In the genomic region with DNA sequence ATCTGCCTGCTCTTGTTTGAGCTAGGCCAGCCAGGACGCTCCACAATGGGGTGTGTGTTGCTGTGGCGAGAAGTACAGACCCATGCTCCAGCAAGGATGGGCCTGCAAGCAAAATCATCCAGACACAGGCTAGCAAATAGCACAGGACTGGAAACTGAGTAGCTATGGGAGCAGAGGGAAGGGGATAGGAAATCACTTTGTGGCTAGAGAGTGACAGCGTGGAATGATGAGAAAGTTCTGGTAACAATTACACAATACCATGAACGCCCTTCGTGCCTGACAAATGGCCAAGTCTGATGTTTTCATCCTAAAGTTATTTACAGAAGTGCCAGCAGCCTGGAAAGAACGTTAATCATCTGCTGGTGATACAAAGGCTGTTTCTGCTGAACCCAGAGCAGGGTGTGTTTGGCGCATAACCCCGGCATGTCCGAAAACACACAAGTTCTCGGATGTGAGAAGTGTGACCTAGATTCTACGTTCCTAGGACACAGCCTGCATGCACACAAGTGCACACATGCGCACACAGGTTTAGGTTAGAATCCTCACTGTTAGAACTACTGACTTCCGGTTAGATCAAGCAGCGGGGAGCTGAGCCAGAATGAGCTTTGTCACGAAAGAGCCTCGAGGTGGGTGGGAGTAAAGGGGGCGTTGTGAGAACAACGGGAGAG, we compare ENCODE assay signal across 9 mouse cellular contexts. TPM values are rescaled to one million over a fixed set of nuclear protein-coding genes. Genes with fewer than 3 reads are reported as not detected.
DNase-seq lines count a peak whose midpoint lies in the region; ATAC-seq lines count a peak whose summit lies in the region.
"Had no signal": no experiment of that assay in that cellular context is flagged by ENCODE, and none has a peak within 500 bp of the region (broad histone marks: within the 10 kb centered on the region; RNA-seq: fewer than 3 reads in every experiment).

No protein-coding gene starts in this region.

- no peaks in the 10 kb centered on the region for H3K27me3 ChIP-seq in hindbrain, embryonic 13.5 days
- H3K27me3 ChIP-seq in hindbrain, embryonic 10.5 days (ENCODE audit: insufficient read depth, poor library complexity, severe bottlenecking), result no peaks in the 10 kb centered on the region
- H3K27me3 ChIP-seq in lung, embryonic 15.5 days, result no peaks in the 10 kb centered on the region

- H3K4me2 ChIP-seq in hindbrain, embryonic 13.5 days, result no peak overlapping the region
- H3K4me2 ChIP-seq in lung, embryonic 15.5 days, result peak overlapping the region; percentile 20

- H3K9ac ChIP-seq in hindbrain, embryonic 13.5 days, result no peak overlapping the region
- H3K9ac ChIP-seq in lung, embryonic 15.5 days, result peak overlapping the region; percentile 9; the same call in 1 of the 2 replicates

- WGBS in hindbrain, embryonic 13.5 days, result 68% methylated on average over 18 of the region's 18 CpGs
- WGBS in hindbrain, embryonic 10.5 days, result 83% methylated on average over 18 of the region's 18 CpGs
- WGBS in lung, embryonic 15.5 days, result 36% methylated on average over 18 of the region's 18 CpGs

- H3K36me3 ChIP-seq in hindbrain, embryonic 13.5 days, result peaks cover 25% of the 10 kb centered on the region
- peaks cover 62% of the 10 kb centered on the region for H3K36me3 ChIP-seq in hindbrain, embryonic 10.5 days
- peaks cover 24% of the 10 kb centered on the region for H3K36me3 ChIP-seq in lung, embryonic 15.5 days

- H3K9me3 ChIP-seq in hindbrain, embryonic 13.5 days, result no peaks in the 10 kb centered on the region
- H3K9me3 ChIP-seq in hindbrain, embryonic 10.5 days, result no peaks in the 10 kb centered on the region
- H3K9me3 ChIP-seq in lung, embryonic 15.5 days, result no peaks in the 10 kb centered on the region
- H3K9me3 ChIP-seq: G1E had no signal

- peak; percentile 19; the same call in 1 of the 2 replicates for ATAC-seq in hindbrain, embryonic 13.5 days (ENCODE audit: low FRiP score)
- ATAC-seq in CD4-positive, CD25-positive, alpha-beta regulatory T cell, adult 4 months, result peak; percentile 80
- ATAC-seq in inflammation-experienced regulatory T-cells, adult 6 months, result peak; percentile 73
- ATAC-seq in lung, embryonic 15.5 days (ENCODE audit: borderline replicate concordance, extremely low read depth, low FRiP score, low TSS enrichment), result peak; percentile 83

- peak overlapping the region; percentile 63 for H3K27ac ChIP-seq in hindbrain, embryonic 13.5 days
- H3K27ac ChIP-seq in hindbrain, embryonic 10.5 days, result no peak overlapping the region
- H3K27ac ChIP-seq in lung, embryonic 15.5 days, result peak overlapping the region; percentile 60

- H3K4me1 ChIP-seq in hindbrain, embryonic 13.5 days (replicated peaks), result peaks cover 21% of the 10 kb centered on the region
- peaks cover 17% of the 10 kb centered on the region for H3K4me1 ChIP-seq in hindbrain, embryonic 10.5 days (replicated peaks)
- peaks cover 20% of the 10 kb centered on the region for H3K4me1 ChIP-seq in lung, embryonic 15.5 days

- no peak for DNase-seq in hindbrain, embryonic 10.5 days (ENCODE audit: low spot score)
- peak; percentile 97 for DNase-seq in fibroblast of lung, adult 2 months (ENCODE audit: low read depth)
- peak; percentile 24 for DNase-seq in thymus, postnatal 4 days
- no peak for DNase-seq in cerebellum, adult 9-10 months

- no peak overlapping the region for H3K4me3 ChIP-seq in hindbrain, embryonic 13.5 days
- H3K4me3 ChIP-seq in hindbrain, embryonic 10.5 days, result no peak overlapping the region
- no peak overlapping the region for H3K4me3 ChIP-seq in lung, embryonic 15.5 days

RNA-seq across cellular contexts. Expression of gene Txnrd2, which starts 10.0 kb away (rescaled TPM):
- 26.1 and 27.0 TPM in 2 replicates for polyA plus RNA-seq in hindbrain, embryonic 13.5 days (2015; fragmentation: Nextera tagmentation; extraction: Ambion mirVana)
- 30.5 and 34.7 TPM in 2 replicates for polyA plus RNA-seq in hindbrain, embryonic 10.5 days (2016; fragmentation: Nextera tagmentation; extraction: Ambion mirVana)
- 10 to 100 TPM; 21.7 to 26.7 TPM for polyA plus RNA-seq in CD4-positive, CD25-positive, alpha-beta regulatory T cell, adult 4 months (2017; shearing (Covaris generic))
- 10 to 100 TPM; 15.9 to 21.2 (median 20.4) TPM for polyA plus RNA-seq in inflammation-experienced regulatory T-cells, adult 6 months (2017; shearing (Covaris generic))
- 22.7 and 23.4 TPM in 2 replicates for polyA plus RNA-seq in lung, embryonic 15.5 days (2015; fragmentation: Nextera tagmentation; extraction: Ambion mirVana)

RNA-seq across cellular contexts. Expression of gene Comt, which starts 10.4 kb away (rescaled TPM):
- polyA plus RNA-seq in hindbrain, embryonic 13.5 days (2015; fragmentation: Nextera tagmentation; extraction: Ambion mirVana), result 85.9 and 88.5 TPM in 2 replicates
- 62.5 and 67.9 TPM in 2 replicates for polyA plus RNA-seq in hindbrain, embryonic 10.5 days (2016; fragmentation: Nextera tagmentation; extraction: Ambion mirVana)
- polyA plus RNA-seq in CD4-positive, CD25-positive, alpha-beta regulatory T cell, adult 4 months (2017; shearing (Covaris generic)), result 10 to 100 TPM; 62.0 to 65.2 TPM
- polyA plus RNA-seq in inflammation-experienced regulatory T-cells, adult 6 months (2017; shearing (Covaris generic)), result 10 to 100 TPM; 51.4 to 56.7 (median 52.3) TPM
- polyA plus RNA-seq in lung, embryonic 15.5 days (2015; fragmentation: Nextera tagmentation; extraction: Ambion mirVana), result 112 and 122 TPM in 2 replicates

Comparison
In these comparisons a context has a peak if more than half of its experiments do, and no peak if none do; other contexts are left out.
1. ATAC-seq: peak in every context shown above with its lines; median percentile 83 in lung, embryonic 15.5 days; 80 in CD4-positive, CD25-positive, alpha-beta regulatory T cell, adult 4 months; 73 in inflammation-experienced regulatory T-cells, adult 6 months; 19 in hindbrain, embryonic 13.5 days.
2. DNase-seq: peak in fibroblast of lung, adult 2 months (single experiment) and thymus, postnatal 4 days (single experiment); none in hindbrain, embryonic 10.5 days (single experiment) and cerebellum, adult 9-10 months (single experiment).